Mouse (Mus musculus): Measurements from ENCODE around the gene Vmn2r117. TPM values are rescaled to one million over a fixed set of nuclear protein-coding genes. Genes with fewer than 3 reads are reported as not detected.
"Not testable (repeated sequence)": the region's sequence is repeated elsewhere in the genome, so short reads cannot be mapped to it uniquely, and the experiment has no call there.

Gene Vmn2r117
- polyA plus RNA-seq (2015; fragmentation: Nextera tagmentation; extraction: Ambion mirVana) = not detected in 2 replicates

- not testable (repeated sequence) for H3K9me3 ChIP-seq; H3K4me2 ChIP-seq; H3K27me3 ChIP-seq (replicated peaks); H3K4me1 ChIP-seq; ATAC-seq (ENCODE audit: extremely low read depth, insufficient number of reproducible peaks, low FRiP score, low TSS enrichment); H3K36me3 ChIP-seq; H3K4me3 ChIP-seq; H3K9ac ChIP-seq; H3K27ac ChIP-seq (replicated peaks)
- WGBS = 29% methylated on average over 1 of the region's 1 CpGs
These were observed at the start of gene Vmn2r117 for GRCm38 (mm10) chr17:23479599-23479998. Gene Vmn2r117 (minus strand): TSS chr17:23479699.

- H3K4me2 ChIP-seq; H3K27me3 ChIP-seq (replicated peaks); H3K4me3 ChIP-seq; ATAC-seq (ENCODE audit: extremely low read depth, insufficient number of reproducible peaks, low FRiP score, low TSS enrichment); H3K9ac ChIP-seq; H3K4me1 ChIP-seq; H3K27ac ChIP-seq (replicated peaks); H3K36me3 ChIP-seq; H3K9me3 ChIP-seq: not testable (repeated sequence)
- 60% methylated on average over 30 of the region's 30 CpGs for WGBS
These were observed 43.6 kb upstream of the Vmn2r117 start for GRCm38 (mm10) chr17:23522941-23523732.

- no peak overlapping the region for H3K9ac ChIP-seq
- no peak overlapping the region for H3K4me3 ChIP-seq
- 54% methylated on average over 2 of the region's 2 CpGs for WGBS
- H3K27me3 ChIP-seq (replicated peaks) = no peaks in the 10 kb centered on the region
- no peak overlapping the region for H3K4me2 ChIP-seq
- no peaks in the 10 kb centered on the region for H3K4me1 ChIP-seq
- no peak; the same call in 1 of the 2 replicates for ATAC-seq (ENCODE audit: extremely low read depth, insufficient number of reproducible peaks, low FRiP score, low TSS enrichment)
- H3K9me3 ChIP-seq = 0 out of 2 replicates have a peak, but pooled peaks cover 3% of the 10 kb centered on the region
- H3K27ac ChIP-seq (replicated peaks) = no peak overlapping the region
- no peaks in the 10 kb centered on the region for H3K36me3 ChIP-seq
These were observed 39.4 kb upstream of the Vmn2r117 start for GRCm38 (mm10) chr17:23518701-23519423.

- H3K4me1 ChIP-seq = no peaks in the 10 kb centered on the region
- H3K9ac ChIP-seq = no peak overlapping the region
- no peak overlapping the region for H3K27ac ChIP-seq (replicated peaks)
- peak; percentile 46; the same call in 1 of the 2 replicates for ATAC-seq (ENCODE audit: extremely low read depth, insufficient number of reproducible peaks, low FRiP score, low TSS enrichment)
- no peaks in the 10 kb centered on the region for H3K27me3 ChIP-seq (replicated peaks)
- H3K36me3 ChIP-seq = no peaks in the 10 kb centered on the region
- no peak overlapping the region for H3K4me3 ChIP-seq
- WGBS = 66% methylated on average over 6 of the region's 6 CpGs
- peaks cover 13% of the 10 kb centered on the region; the same call in 1 of the 2 replicates for H3K9me3 ChIP-seq
- H3K4me2 ChIP-seq = no peak overlapping the region
These were observed 46.3 kb downstream of the Vmn2r117 start for GRCm38 (mm10) chr17:23433150-23433679.

Other genes with a start within 250 kb of the Vmn2r117 start
- not detected in 2 replicates for gene Vmn2r114, start 167.2 kb downstream of the Vmn2r117 start, polyA plus RNA-seq (2015; fragmentation: Nextera tagmentation; extraction: Ambion mirVana)
- not detected in 2 replicates for gene Vmn2r115, start 136.0 kb downstream of the Vmn2r117 start, polyA plus RNA-seq (2015; fragmentation: Nextera tagmentation; extraction: Ambion mirVana)
- gene Vmn2r116, start 95.1 kb downstream of the Vmn2r117 start, polyA plus RNA-seq (2015; fragmentation: Nextera tagmentation; extraction: Ambion mirVana) = not detected in 2 replicates
- 12.7 and 13.3 TPM in 2 replicates for gene Zfp213, start 84.5 kb upstream of the Vmn2r117 start, polyA plus RNA-seq (2015; fragmentation: Nextera tagmentation; extraction: Ambion mirVana)
- gene Zfp13, start 119.8 kb upstream of the Vmn2r117 start, polyA plus RNA-seq (2015; fragmentation: Nextera tagmentation; extraction: Ambion mirVana) = 9.2 and 9.3 TPM in 2 replicates
- not detected in 2 replicates for gene Zscan10, start 121.2 kb upstream of the Vmn2r117 start, polyA plus RNA-seq (2015; fragmentation: Nextera tagmentation; extraction: Ambion mirVana)
- 0.32 and 0.62 TPM in 2 replicates for gene Mmp25, start 165.6 kb upstream of the Vmn2r117 start, polyA plus RNA-seq (2015; fragmentation: Nextera tagmentation; extraction: Ambion mirVana)
- gene Bicdl2, start 180.8 kb upstream of the Vmn2r117 start, polyA plus RNA-seq (2015; fragmentation: Nextera tagmentation; extraction: Ambion mirVana) = 0.17 and 0.41 TPM in 2 replicates
- gene Hcfc1r1, start 193.9 kb upstream of the Vmn2r117 start, polyA plus RNA-seq (2015; fragmentation: Nextera tagmentation; extraction: Ambion mirVana) = 297 and 312 TPM in 2 replicates
- gene Thoc6, start 194.2 kb upstream of the Vmn2r117 start, polyA plus RNA-seq (2015; fragmentation: Nextera tagmentation; extraction: Ambion mirVana) = 32.4 and 37.3 TPM in 2 replicates
- gene Tnfrsf12a, start 197.8 kb upstream of the Vmn2r117 start, polyA plus RNA-seq (2015; fragmentation: Nextera tagmentation; extraction: Ambion mirVana) = 118 and 140 TPM in 2 replicates
- 9.4 and 10.7 TPM in 2 replicates for gene Cldn6, start 199.6 kb upstream of the Vmn2r117 start, polyA plus RNA-seq (2015; fragmentation: Nextera tagmentation; extraction: Ambion mirVana)
- gene Cldn9, start 204.3 kb upstream of the Vmn2r117 start, polyA plus RNA-seq (2015; fragmentation: Nextera tagmentation; extraction: Ambion mirVana) = 0.29 and 0.32 TPM in 2 replicates
- 0.11 TPM in 1 of 2 replicates, not detected in the other for gene 1520401A03Rik, start 243.1 kb upstream of the Vmn2r117 start, polyA plus RNA-seq (2015; fragmentation: Nextera tagmentation; extraction: Ambion mirVana)
- 30.9 and 31.0 TPM in 2 replicates for gene Pkmyt1, start 246.6 kb upstream of the Vmn2r117 start, polyA plus RNA-seq (2015; fragmentation: Nextera tagmentation; extraction: Ambion mirVana)

All from heart, embryonic 13.5 days (tissue).